Comparison of ENCODE assay signal across 10 mouse cellular contexts in the genomic region with DNA sequence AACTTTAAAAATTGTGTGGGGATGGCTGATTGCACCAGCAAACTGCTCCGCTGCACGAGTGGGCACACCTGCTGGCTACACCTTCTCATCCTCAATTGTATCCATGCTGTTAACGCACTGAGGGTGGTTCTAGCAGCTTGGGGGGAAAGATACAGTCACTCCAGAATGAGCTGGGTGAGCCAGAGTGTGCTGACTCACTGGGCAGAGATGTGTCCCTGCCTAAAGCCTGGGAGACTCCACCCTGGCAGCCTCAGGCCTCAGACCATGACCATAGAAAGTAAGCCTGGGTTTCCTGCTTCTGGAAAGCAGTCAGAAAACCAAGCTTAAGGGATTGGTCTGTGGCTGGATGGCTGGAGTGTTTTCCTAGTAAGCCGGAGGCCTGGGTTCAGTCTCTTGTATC. TPM values are rescaled to one million over a fixed set of nuclear protein-coding genes. Genes with fewer than 3 reads are reported as not detected.
A peak's percentile ranks its signal among the peaks of the same experiment; 100 is the strongest.
DNase-seq lines count a peak whose midpoint lies in the region; ATAC-seq and TF ChIP-seq lines count a peak whose summit lies in the region.
"Had no signal": no experiment of that assay in that cellular context is flagged by ENCODE, and none has a peak within 500 bp of the region (broad histone marks: within the 10 kb centered on the region; RNA-seq: fewer than 3 reads in every experiment).

No protein-coding gene starts in this region.

- H3K9me3 ChIP-seq in kidney, embryonic 16.5 days (ENCODE audit: low read length): no peaks in the 10 kb centered on the region
- H3K9me3 ChIP-seq in embryonic facial prominence, embryonic 14.5 days (ENCODE audit: control insufficient read depth, low read length): no peaks in the 10 kb centered on the region
- no peaks in the 10 kb centered on the region for H3K9me3 ChIP-seq in liver, embryonic 16.5 days (replicated peaks; ENCODE audit: control insufficient read depth, low read length)

- TF ChIP-seq POLR2A in olfactory bulb, adult 2 months (IDR thresholded peaks at IDR 0.05; ENCODE audit: insufficient read depth, low read depth, low read length): no peak

- no peak overlapping the region for H3K4me3 ChIP-seq in kidney, embryonic 16.5 days (ENCODE audit: low read length)
- no peak overlapping the region for H3K4me3 ChIP-seq in embryonic facial prominence, embryonic 14.5 days (ENCODE audit: low read depth, low read length)
- peak overlapping the region; percentile 31 for H3K4me3 ChIP-seq in liver, embryonic 16.5 days (ENCODE audit: low read depth, low read length)
- H3K4me3 ChIP-seq in olfactory bulb, adult 2 months (ENCODE audit: insufficient read depth, low read depth, low read length): no peak overlapping the region

- H3K4me1 ChIP-seq in kidney, embryonic 16.5 days (ENCODE audit: insufficient read depth, low read length): peaks cover 56% of the 10 kb centered on the region
- H3K4me1 ChIP-seq in embryonic facial prominence, embryonic 14.5 days (ENCODE audit: control insufficient read depth, insufficient read depth, low read length): peaks cover 78% of the 10 kb centered on the region
- peaks cover 96% of the 10 kb centered on the region for H3K4me1 ChIP-seq in liver, embryonic 16.5 days (ENCODE audit: control insufficient read depth, low read depth, low read length)
- H3K4me1 ChIP-seq in olfactory bulb, adult 2 months (ENCODE audit: control insufficient read depth, insufficient read depth, low read length): peaks cover 7% of the 10 kb centered on the region

- WGBS in kidney, embryonic 16.5 days: 65% methylated on average over 4 of the region's 4 CpGs
- 42% methylated on average over 4 of the region's 4 CpGs for WGBS in embryonic facial prominence, embryonic 14.5 days
- WGBS in liver, embryonic 16.5 days (ENCODE audit: insufficient replicate concordance): 38% methylated on average over 4 of the region's 4 CpGs
- 52% methylated on average over 4 of the region's 4 CpGs for WGBS in olfactory bulb, adult 2 months

- no peak overlapping the region for H3K4me2 ChIP-seq in kidney, embryonic 16.5 days (replicated peaks; ENCODE audit: low read depth, low read length)
- H3K4me2 ChIP-seq in embryonic facial prominence, embryonic 14.5 days (ENCODE audit: low read depth, low read length): no peak overlapping the region
- peak overlapping the region; percentile 57 for H3K4me2 ChIP-seq in liver, embryonic 16.5 days (ENCODE audit: low read depth, low read length)

- peak overlapping the region; percentile 75 for H3K27ac ChIP-seq in kidney, embryonic 16.5 days (ENCODE audit: low read length)
- peak overlapping the region; percentile 50 for H3K27ac ChIP-seq in embryonic facial prominence, embryonic 14.5 days (replicated peaks; ENCODE audit: low read depth, low read length)
- peak overlapping the region; percentile 98 for H3K27ac ChIP-seq in liver, embryonic 16.5 days (ENCODE audit: low read length)
- peak overlapping the region; percentile 75 for H3K27ac ChIP-seq in olfactory bulb, adult 2 months (ENCODE audit: insufficient read depth, low read depth, low read length)

- no peaks in the 10 kb centered on the region for H3K27me3 ChIP-seq in kidney, embryonic 16.5 days (ENCODE audit: insufficient read depth, low read length)
- no peaks in the 10 kb centered on the region for H3K27me3 ChIP-seq in embryonic facial prominence, embryonic 14.5 days (replicated peaks; ENCODE audit: control insufficient read depth, insufficient read depth, low read length)
- no peaks in the 10 kb centered on the region for H3K27me3 ChIP-seq in liver, embryonic 16.5 days (ENCODE audit: control insufficient read depth, insufficient read depth, low read depth, low read length)

- peak; percentile 36; the same call in 1 of the 2 replicates for ATAC-seq in kidney, embryonic 16.5 days (ENCODE audit: low FRiP score, low TSS enrichment)
- ATAC-seq in embryonic facial prominence, embryonic 14.5 days (ENCODE audit: low read depth): no peak
- peak; percentile 84 for ATAC-seq in liver, embryonic 16.5 days (ENCODE audit: low read depth)
- ATAC-seq in activated CD4-positive, CD25-positive, alpha-beta regulatory T cell, adult 4 months: no peak

- TF ChIP-seq CTCF in olfactory bulb, adult 2 months (IDR thresholded peaks at IDR 0.05; ENCODE audit: insufficient read depth, low read depth, low read length): no peak

- no peak overlapping the region; the same call in 1 of the 2 replicates for H3K9ac ChIP-seq in kidney, embryonic 16.5 days (replicated peaks; ENCODE audit: low read length)
- peak overlapping the region; percentile 37; the same call in 1 of the 2 replicates for H3K9ac ChIP-seq in embryonic facial prominence, embryonic 14.5 days (ENCODE audit: low read depth, low read length)
- H3K9ac ChIP-seq in liver, embryonic 16.5 days (ENCODE audit: low read depth, low read length): peak overlapping the region; percentile 69

- no peak for DNase-seq in kidney, adult 8-10 months
- peak; percentile 63 for DNase-seq in embryonic facial prominence, embryonic 14.5 days (ENCODE audit: low spot score)
- peak; percentile 64 for DNase-seq in heart, postnatal 4 days
- no peak for DNase-seq in right cerebral cortex, postnatal 10 days (ENCODE audit: low spot score in 2 of 2)

- H3K36me3 ChIP-seq in kidney, embryonic 16.5 days (ENCODE audit: insufficient read depth, low read length): no peaks in the 10 kb centered on the region
- H3K36me3 ChIP-seq in embryonic facial prominence, embryonic 14.5 days (ENCODE audit: control insufficient read depth, insufficient read depth, low read length): no peaks in the 10 kb centered on the region
- no peaks in the 10 kb centered on the region; the same call in 1 of the 2 replicates for H3K36me3 ChIP-seq in liver, embryonic 16.5 days (ENCODE audit: control insufficient read depth, insufficient read depth)

RNA-seq across cellular contexts. Expression of a gene that starts 23.2 kb away (rescaled TPM):
- polyA plus RNA-seq in kidney, embryonic 16.5 days (2015; fragmentation: Nextera tagmentation; extraction: Ambion mirVana): 27.9 and 31.1 TPM in 2 replicates
- polyA plus RNA-seq in embryonic facial prominence, embryonic 14.5 days (2014; fragmentation: Nextera tagmentation; extraction: Ambion mirVana): 19.6 and 22.2 TPM in 2 replicates
- 10 to 100 TPM; 36.9 to 38.0 TPM for total RNA-seq in heart, postnatal 4 days (2021)
- 46.5 and 52.1 TPM in 2 replicates for polyA plus RNA-seq in liver, embryonic 16.5 days (2015; fragmentation: Nextera tagmentation; extraction: Ambion mirVana)
- not detected in 2 replicates for polyA plus RNA-seq in olfactory bulb, adult 2 months (2012; ENCODE audit: insufficient read depth, insufficient read length, low replicate concordance, missing spikeins)
- polyA plus RNA-seq in activated CD4-positive, CD25-positive, alpha-beta regulatory T cell, adult 4 months (2017; shearing (Covaris generic)): 1 to 10 TPM; 2.0 to 4.1 TPM

RNA-seq across cellular contexts. Expression of a gene that starts 51.7 kb away (rescaled TPM):
- polyA plus RNA-seq in kidney, embryonic 16.5 days (2015; fragmentation: Nextera tagmentation; extraction: Ambion mirVana): 45.6 and 46.4 TPM in 2 replicates
- 21.8 and 26.2 TPM in 2 replicates for polyA plus RNA-seq in embryonic facial prominence, embryonic 14.5 days (2014; fragmentation: Nextera tagmentation; extraction: Ambion mirVana)
- total RNA-seq in heart, postnatal 4 days (2021): 10 to 100 TPM; 18.0 to 18.7 TPM
- 10.1 and 10.4 TPM in 2 replicates for polyA plus RNA-seq in liver, embryonic 16.5 days (2015; fragmentation: Nextera tagmentation; extraction: Ambion mirVana)
- polyA plus RNA-seq in olfactory bulb, adult 2 months (2012; ENCODE audit: insufficient read depth, insufficient read length, low replicate concordance, missing spikeins): not detected in 2 replicates
- polyA plus RNA-seq in activated CD4-positive, CD25-positive, alpha-beta regulatory T cell, adult 4 months (2017; shearing (Covaris generic)): 10 to 100 TPM; 10.8 to 12.3 TPM

RNA-seq across cellular contexts. Expression of a gene that starts 53.7 kb away (rescaled TPM):
- not detected in 2 replicates for polyA plus RNA-seq in kidney, embryonic 16.5 days (2015; fragmentation: Nextera tagmentation; extraction: Ambion mirVana)
- polyA plus RNA-seq in embryonic facial prominence, embryonic 14.5 days (2014; fragmentation: Nextera tagmentation; extraction: Ambion mirVana): not detected in 2 replicates
- not detected for total RNA-seq in heart, postnatal 4 days (2021)
- not detected in 2 replicates for polyA plus RNA-seq in liver, embryonic 16.5 days (2015; fragmentation: Nextera tagmentation; extraction: Ambion mirVana)
- not detected in 2 replicates for polyA plus RNA-seq in olfactory bulb, adult 2 months (2012; ENCODE audit: insufficient read depth, insufficient read length, low replicate concordance, missing spikeins)
- not detected for polyA plus RNA-seq in activated CD4-positive, CD25-positive, alpha-beta regulatory T cell, adult 4 months (2017; shearing (Covaris generic))
- total RNA-seq: ES-E14; liver, adult 2 months had no signal
- polyA plus RNA-seq: liver, adult 2 months had no signal

Comparison
In these comparisons a context has a peak if more than half of its experiments do, and no peak if none do; other contexts are left out.
1. ATAC-seq: peak in kidney, embryonic 16.5 days (single experiment) and liver, embryonic 16.5 days (single experiment); none in embryonic facial prominence, embryonic 14.5 days (single experiment) and activated CD4-positive, CD25-positive, alpha-beta regulatory T cell, adult 4 months (single experiment).
2. DNase-seq: peak in embryonic facial prominence, embryonic 14.5 days (single experiment) and heart, postnatal 4 days (single experiment); none in kidney, adult 8-10 months (0 of 2) and right cerebral cortex, postnatal 10 days (0 of 2).
3. RNA of a gene that starts 51.7 kb away (polyA plus RNA-seq): 45.6 to 46.4 TPM in kidney, embryonic 16.5 days, 21.8 to 26.2 TPM in embryonic facial prominence, embryonic 14.5 days, 10.8 to 12.3 TPM in activated CD4-positive, CD25-positive, alpha-beta regulatory T cell, adult 4 months and 10.1 to 10.4 TPM in liver, embryonic 16.5 days; not detected in olfactory bulb, adult 2 months; every median in the first group is over 10 times any median in the second.
4. Peak in every context shown above with its lines, with median percentiles within 50 percentile points of each other: H3K27ac ChIP-seq.